Mouse (Mus musculus): ENCODE measurements around the gene Thap11.

Thap11 gene

DNA sequence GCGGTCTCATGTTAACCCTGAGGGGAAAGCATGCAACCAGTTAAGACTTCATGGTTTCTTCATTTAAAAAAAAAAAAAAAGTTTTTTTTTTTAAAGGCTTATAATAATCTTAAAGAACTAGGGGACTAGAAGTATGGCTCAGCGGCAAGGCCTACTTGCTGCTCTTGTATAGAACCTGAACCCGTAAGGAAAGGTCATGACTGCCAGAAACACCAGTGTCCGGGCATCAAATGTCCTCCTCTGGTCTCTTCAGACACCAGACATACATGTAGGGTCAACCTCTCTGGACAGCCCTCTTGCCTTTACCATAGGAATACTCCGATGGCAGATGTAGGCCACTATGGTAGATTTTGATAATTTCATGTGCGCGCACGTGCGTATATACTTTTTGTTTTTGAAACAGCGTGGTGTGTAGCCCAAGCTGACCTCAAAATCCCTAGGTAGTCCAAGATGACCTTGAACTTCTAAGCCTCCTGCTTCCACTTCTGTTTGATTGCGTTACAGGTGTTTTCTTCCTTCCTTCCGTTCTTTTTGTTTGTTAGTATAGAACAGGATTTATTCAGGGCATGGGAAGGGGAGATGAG is 2.7 kb upstream of the Thap11 start:
- DNase-seq = no peak

DNA sequence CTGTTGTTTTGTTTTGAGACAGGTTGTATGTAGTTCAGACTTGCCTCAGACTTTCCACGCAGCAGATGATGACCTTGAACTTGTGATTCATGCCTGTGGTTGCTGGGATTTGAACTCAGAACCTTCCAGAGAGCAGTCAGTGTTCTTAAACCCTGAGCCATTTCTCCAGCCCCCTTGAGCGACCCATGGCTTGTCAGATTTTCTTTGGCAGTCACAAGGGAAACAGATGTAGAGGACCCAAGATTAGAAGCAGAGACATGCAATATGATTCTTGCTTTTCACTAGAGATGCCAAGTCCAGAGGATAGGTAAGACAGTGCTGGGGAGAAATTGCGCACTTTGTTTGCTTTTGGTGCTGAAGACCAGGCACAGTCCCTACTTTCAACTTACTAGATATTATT is 1.8 kb upstream of the Thap11 start, which contains the start of gene Cenpt:
TSS of gene Cenpt (minus strand) at position 101 of the 400 bp plus-strand sequence.
- no peak for DNase-seq

DNA sequence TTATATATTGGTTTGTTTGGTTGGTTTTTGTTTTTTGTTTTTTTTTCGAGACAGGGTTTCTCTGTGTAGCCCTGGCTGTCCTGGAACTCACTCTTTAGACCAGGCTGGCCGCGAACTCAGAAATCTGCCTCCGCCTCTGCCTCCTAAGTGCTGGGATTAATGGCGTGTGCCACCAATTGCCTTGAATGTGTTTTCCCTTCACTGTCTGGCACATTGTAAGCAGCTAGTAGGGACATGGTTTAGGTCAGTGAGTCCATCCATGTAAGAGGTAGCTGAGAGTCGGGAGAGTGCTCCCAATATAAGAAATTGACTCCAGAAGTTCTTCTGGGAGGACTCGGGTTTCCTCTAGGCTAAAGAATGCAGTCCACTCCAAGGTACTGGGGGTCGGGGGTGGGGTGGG is 629 bp upstream of the Thap11 start:
- DNase-seq = no peak

DNA sequence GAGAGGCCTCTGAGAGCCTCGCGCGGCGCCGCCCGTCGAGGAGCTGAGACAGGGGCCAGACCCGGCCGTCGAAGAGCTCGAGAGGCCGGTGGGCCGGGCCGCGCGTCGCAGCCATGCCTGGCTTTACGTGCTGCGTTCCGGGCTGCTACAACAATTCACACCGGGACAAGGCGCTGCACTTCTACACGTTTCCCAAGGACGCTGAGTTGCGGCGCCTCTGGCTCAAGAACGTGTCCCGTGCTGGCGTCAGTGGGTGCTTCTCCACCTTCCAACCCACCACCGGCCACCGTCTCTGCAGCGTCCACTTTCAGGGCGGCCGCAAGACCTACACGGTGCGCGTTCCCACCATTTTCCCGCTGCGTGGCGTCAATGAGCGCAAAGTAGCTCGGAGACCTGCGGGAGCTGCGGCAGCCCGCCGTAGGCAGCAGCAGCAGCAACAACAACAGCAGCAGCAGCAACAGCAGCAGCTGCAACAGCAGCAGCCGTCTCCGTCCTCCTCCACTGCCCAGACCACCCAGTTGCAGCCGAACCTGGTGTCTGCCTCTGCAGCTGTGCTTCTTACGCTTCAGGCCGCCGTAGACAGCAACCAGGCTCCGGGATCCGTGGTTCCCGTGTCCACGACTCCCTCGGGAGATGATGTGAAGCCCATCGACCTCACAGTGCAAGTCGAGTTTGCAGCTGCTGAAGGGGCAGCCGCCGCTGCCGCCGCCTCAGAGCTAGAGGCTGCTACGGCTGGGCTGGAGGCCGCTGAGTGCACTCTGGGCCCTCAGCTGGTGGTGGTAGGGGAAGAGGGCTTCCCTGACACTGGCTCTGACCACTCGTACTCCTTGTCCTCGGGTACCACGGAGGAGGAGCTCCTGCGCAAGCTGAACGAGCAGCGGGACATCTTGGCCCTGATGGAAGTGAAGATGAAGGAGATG is 576 bp downstream of the Thap11 start:
- peak; percentile 68 for DNase-seq

DNA sequence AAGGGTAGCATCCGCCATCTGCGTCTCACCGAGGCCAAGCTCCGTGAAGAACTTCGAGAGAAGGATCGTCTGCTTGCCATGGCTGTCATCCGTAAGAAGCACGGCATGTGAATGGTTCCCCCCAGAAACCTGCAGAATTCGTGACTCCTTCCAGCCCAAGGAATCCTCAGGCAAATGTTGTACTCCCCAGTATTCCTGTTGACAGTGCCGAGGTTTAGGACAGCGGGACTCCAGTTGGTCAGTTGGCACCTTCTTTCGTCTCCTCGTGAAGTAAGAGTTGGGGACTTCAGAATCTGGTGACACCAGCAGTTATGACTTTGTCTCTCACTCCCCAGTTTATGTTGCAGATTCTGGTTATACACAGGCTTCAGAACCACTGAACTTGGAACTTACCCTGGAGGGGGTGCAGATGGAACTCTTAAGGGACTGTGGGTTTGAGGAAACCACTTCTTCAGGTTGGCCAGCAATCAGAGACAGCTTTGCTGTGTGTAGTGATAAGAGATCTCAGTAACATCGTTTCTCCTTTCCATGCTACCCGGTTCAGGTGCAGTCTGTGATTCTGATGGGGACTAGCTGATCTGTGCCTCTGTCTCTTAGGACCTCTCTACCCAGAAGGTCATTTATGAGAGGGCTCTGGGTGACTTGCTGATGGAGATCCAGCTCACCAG is 1.4 kb downstream of the Thap11 start:
- no peak for DNase-seq

DNA sequence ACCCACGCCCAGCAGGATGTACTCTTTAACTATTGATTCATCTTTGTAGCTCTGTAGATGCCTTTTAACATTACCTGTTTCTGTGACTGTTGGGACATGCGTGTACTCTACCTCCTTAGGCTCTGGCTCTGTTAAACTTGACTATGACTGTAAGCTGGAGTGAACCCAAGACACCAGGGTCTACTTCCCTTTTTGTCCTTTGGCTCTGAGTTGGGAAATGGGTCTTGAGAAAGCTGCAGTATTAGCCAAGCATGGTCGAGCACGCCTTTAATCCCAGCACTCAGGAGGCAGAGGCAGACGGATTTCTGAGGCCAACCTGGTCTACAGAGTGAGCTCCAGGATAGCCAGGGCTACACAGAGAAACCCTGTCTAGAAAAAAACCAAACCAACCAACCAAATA is 3.6 kb downstream of the Thap11 start:
- DNase-seq = no peak

DNA sequence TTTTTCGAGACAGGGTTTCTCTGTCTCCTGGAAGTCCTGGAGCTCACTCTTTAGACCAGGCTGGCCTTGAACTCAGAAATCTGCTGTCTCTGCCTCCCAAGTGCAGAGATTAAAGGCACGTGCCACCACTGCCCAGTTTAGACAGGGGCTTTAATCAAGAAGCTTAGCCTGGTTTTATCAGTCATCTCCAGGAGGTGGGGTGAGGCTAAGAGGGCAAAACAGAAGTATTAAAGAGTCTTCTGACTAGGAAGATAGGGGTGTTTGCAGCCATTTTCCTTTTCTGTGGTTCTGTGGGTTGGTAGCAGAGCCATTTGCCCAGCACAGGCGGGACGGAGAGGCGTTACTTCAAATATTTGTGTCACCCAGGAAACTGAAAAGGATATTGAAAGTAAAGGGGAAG is 4.4 kb downstream of the Thap11 start:
- no peak for DNase-seq

DNA sequence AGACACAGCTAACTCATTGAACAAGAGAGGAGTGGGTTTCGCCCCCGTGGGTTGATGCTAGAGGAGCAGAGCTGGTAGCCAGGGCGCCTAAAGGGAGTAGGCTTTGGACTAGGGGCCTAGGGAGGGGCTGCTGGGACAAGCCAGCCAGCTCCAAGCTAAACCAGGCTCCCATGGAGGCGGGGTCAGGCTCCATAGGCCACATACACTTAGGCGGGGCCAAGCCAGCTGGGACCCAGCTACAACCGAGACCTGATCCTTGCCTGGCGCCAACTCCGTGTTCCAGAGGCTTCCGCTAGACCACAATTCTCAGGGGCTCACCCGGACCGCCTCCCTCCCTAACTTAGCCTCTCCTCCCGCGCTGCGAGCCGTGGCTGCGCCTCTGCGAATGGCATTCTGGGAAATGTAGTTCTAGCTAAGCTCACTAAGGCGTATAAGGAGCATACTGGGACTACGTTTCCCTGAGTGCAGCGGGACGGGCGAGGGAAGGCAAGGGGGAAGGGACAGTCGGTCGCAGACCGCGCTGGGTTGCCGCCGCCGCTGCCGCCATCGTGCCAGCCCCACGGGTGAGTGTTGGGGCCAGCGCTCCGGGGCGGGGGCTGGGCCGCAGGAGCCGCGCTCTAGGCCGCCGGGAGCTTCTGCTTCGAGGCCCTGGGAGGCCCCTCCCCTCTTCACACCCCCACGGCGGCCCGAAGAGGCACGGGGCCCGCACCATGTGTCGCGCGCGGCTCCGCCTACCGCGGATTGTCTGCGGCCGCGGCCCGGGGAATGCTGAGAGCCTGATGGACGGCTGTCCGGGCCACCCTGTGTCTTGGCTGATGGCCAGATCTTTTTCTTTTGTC is 5.4 kb downstream of the Thap11 start, which contains the start of gene Nutf2:
TSS of gene Nutf2 (plus strand) at position 438 of the 839 bp plus-strand sequence.
- peak; percentile 87 for DNase-seq

DNA sequence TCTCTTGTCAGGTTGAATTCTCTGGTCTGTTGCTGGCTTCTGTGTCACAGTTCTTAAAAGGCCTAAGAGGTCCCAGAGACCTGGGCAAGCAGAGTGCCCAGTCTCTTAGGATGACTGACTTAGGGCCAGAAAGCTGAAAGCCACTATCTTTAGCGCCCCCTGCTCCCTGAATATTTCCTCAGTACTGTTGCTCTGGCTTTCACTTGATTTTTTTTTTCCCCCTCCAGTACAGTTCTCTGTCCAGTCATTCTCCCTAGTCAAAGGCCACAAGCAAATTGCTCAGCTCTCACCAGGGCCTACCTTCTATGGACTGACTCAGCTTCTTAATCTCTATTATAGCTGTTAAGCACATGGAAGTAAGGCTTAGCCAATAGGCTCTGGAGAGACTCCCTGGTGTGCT is 7.0 kb downstream of the Thap11 start:
- peak; percentile 40 for DNase-seq

DNA sequence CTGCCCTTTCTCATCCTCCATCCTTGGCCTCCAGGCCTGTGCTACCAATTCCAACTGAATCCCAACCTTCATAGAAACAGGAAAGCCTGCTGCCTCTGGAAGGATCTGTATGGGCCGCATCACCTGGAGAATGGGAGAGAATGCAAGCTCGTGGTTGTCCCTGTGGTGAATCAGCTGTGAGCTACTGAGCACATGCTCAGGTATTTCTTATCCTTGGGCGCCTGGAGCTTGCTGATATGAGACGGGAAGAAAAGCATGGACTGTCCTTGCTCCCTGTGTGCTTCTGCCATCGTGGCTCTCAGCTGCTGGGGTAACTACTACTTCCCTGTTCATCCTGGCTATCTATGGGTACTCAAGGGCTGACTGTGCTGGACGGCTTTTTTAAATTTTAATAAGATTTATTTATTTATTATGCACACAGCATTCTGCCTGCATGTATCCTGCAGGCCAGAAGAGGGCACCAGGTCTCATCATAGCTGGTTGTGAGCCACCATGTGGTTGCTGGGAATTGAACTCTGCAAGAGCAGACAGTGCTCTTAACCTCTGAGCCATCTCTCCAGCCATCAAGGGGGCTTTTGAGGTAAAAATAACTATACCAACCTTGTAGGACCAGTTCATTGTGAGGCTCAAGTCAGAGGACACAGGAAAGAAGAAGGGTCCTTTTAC is 11.6 kb downstream of the Thap11 start:
- peak; percentile 39 for DNase-seq

DNA sequence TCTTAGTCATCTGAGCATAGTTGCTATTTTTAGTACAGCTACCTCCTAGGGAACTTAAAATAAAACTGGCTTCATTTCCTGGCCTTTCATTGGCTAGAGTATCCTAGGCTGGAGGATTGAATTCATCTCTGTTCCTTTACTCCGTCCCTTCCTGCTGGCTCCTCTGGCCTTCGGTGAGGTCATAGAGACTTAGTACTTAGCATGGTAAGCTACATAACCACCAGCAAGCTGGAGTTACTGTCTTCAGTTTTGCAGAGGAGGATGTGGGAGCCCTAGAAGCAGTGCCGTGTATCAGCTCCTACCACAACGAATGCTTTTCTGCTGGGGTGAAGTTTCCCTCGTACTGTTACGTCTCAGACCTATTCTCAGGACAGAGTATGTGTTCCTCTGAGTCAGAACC is 19.4 kb downstream of the Thap11 start:
- DNase-seq = no peak

DNA sequence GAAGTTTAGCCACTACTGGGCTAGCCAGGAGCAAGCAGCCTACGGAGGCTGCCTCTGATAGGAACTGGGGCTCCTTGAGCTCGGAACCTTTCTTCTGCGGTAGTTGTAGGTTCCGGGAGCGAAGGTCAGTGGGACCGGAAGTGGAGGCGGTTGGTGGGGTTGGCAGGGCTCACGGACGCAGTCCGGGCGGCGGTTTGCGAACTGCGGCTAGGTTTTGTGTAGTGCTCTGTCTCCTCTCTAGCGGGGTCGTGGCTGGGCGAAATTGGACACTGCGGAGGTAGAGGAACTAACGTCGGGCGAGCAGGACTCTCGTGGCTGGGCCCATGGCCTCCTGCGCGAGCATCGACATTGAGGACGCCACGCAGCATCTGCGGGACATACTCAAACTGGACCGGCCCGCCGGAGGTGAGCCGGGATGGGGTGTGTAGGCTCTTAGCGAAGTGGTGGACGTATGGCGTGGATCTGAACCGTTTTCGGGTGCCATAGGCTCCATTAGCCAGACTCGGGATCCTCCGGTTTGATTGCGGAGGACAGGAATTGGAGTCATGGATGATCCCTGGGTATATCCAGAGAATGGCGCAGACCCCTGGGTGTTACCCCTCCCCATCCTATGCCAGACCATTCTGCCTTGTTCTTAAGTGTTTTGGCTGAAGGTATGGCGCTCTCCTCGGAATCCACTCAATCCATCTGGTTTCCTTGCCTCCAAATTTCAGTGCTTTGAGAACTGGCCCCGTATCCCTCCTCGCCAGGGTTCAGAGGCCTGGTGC is 26.0 kb downstream of the Thap11 start, which contains the start of gene Edc4:
TSS of gene Edc4 (plus strand) at position 128 of the 767 bp plus-strand sequence.
- DNase-seq = peak; percentile 89

DNA sequence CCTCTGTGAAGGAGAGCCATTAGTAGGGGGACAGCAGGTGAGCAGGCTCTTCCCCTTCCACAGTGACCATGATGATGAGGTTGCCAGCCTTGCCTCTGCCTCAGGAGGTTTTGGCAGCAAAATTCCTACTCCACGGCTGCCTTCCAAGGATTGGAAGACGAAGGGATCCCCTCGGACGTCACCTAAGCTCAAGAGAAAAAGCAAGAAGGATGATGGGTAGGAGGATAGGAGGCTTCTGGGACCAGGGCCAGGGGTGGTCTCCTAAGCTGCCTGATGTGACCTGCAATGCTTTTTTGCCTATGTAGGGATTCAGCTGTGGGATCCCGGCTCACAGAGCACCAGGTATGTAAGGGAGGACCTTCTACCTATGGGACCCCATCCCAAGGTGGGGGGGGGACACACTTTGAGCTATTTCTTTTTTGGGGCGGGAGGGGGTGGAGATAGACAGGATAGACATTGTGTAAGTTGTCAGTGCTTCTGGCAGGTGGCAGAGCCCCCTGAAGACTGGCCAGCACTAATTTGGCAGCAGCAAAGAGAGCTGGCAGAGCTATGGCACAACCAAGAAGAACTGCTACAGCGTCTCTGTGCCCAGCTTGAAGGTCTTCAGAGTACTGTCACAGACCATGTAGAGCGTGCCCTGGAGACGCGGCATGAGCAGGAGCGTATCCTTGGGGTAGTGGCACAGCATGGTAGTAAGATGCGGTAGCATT is 35.0 kb downstream of the Thap11 start:
- DNase-seq = no peak

DNA sequence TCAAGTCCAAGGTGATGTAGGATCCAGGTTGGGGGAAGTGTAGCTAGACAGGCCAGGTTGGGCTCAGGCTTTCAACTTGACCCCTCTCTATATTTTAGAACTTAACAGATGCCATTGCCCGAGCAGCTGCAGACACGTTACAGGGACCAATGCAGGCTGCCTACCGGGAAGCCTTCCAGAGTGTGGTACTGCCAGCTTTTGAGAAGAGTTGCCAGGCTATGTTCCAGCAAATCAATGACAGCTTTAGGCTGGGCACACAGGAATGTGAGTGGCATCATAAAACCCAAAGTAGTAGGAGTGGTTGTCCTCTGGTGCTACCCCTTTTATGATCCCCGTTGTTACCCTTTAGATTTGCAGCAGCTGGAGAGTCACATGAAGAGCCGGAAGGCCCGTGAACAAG is 35.9 kb downstream of the Thap11 start:
- DNase-seq = no peak

DNA sequence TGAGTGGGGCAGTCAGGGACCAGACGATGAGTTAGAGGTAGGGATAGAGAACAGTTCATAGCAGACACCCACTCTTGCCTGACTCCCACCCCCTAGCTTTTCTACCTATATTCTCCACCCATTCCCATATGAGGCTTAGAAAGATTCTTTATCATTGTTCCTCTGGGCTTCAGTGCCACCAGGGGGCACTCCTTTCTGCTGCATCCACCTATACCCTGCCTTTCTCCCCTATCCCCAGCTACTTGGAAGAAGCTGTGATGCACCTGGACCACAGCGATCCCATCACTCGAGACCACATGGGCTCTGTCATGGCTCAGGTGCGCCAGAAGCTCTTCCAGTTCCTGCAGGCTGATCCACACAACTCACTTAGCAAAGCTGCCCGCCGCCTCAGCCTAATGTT is 37.5 kb downstream of the Thap11 start:
- peak; percentile 70 for DNase-seq

DNA sequence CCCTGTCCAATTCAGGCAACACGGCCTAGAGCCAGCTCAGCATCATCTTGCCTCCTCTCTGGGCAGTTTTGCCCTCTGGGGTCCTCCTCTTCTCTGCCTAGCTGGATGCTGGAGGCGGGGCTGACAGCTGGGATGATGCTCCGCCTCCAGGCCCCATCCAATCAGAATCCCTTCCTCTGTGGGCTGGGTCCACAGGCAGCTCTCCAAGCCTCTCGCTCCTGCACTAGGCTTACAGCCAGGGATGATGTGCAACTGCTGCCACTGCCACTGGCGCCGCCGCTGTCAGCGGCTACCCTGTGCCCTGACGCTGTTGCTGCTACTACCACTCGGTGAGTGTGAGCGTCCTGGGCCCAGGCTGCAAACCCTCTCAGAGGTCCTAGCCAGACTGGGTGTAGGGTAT is 38.4 kb downstream of the Thap11 start, which contains the start of gene Nrn1l:
TSS of gene Nrn1l (plus strand) at position 229 of the 400 bp plus-strand sequence.
- DNase-seq = peak; percentile 50

DNA sequence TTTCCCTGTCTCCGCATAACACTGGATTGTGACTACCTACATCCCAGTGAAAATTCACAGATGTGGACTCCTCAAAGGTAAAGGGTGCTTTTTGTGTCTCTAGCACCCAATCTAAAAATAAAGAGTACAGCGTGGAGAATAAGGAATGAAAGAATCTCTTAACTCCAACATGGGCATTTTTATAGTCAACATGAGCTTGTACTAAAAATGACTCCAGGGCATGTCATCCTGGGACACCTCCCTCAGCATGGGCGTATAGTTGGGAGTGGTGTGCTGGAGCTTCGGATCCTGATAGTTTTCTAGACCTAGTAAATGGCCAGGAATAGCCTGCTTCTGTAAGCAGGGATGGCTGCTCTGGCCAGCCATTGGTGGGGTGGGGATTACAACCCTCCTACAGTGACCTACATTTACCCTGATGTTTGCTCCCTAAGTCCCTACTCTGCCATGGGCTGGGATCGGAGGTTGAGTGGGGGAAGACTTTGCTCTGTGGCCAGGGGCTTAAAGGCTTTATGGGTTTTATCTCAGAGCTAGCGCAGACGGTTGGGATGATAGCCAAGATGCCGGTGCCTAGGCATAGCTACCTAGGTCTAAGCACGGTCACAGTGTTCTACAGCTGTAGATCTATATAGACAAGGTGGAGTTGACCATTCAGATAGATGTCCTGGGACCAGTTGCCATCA is 43.0 kb downstream of the Thap11 start:
- DNase-seq = no peak

DNA sequence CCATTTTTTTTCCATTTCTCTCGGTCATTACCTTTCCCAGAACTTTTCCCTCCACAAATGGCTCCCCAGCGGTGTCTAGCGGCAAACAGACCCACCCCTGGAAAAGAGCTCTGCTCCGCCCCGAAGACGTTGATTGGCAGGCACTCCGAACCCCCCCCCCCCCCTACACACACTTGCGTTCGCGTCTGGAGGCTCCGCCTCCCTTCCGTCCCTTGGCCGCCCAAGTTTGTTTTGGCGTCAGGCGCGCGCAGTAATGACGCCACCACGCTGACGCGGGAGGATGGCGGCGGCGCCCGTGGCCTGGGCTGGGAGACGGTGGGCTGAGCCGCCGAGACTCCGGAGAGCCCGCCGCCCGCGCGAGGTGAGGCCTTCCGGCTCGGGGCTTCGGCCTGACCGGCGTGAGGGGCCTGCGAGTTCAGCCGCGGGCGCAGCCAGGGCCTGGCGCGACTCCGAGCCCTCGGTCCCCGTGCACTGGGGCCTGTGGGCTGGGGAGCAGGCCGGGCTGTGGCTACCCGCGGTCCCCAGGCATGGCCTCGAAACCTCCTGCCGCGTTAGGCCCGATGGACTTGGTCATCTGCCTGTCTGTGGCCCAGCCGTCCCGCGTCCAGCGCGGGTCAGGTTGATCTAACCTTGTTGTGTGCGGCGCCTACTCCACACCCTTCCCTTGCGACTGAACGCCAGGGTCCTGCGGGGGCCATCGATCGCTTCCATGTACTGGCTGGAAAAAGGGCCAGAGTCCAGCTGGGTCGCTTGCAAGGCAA is 45.4 kb downstream of the Thap11 start, which contains the start of gene Pskh1:
TSS of gene Pskh1 (plus strand) at position 262 of the 761 bp plus-strand sequence.
- peak; percentile 95 for DNase-seq

Data from thymus, postnatal 4 days (tissue).